Mouse (Mus musculus) heart, embryonic 11.5 days (tissue): ENCODE results near the gene Cdc14a. TPM values are rescaled to one million over a fixed set of nuclear protein-coding genes. Genes with fewer than 3 reads are reported as not detected.

Source experiments
- ATAC-seq: fragments of 200-750 bp; cut with Nextera tagmentation; replicated peaks from 2 replicates; pipeline ENCODE4 v1.8.0; 2017; ENCODE audit warnings: moderate library complexity; ENCODE audit not compliant: insufficient number of reproducible peaks, low FRiP score, low TSS enrichment
- H3K27ac ChIP-seq: fragments of 300-500 bp; sonication (generic); 2 replicates; pipeline ENCODE4 v1.5.1; 2014; ENCODE audit warnings: mild to moderate bottlenecking, low read depth, low read length
- H3K27me3 ChIP-seq: fragments of 300-500 bp; sonication (generic); 2 replicates; pipeline ENCODE4 v1.6.1; 2014; ENCODE audit warnings: mild to moderate bottlenecking, low read length, mixed read lengths; ENCODE audit not compliant: control insufficient read depth, insufficient read depth
- H3K36me3 ChIP-seq: fragments of 300-500 bp; sonication (generic); 2 replicates; pipeline ENCODE4 v1.6.1; 2014; ENCODE audit warnings: mild to moderate bottlenecking, low read length, moderate library complexity, mixed read lengths; ENCODE audit not compliant: control insufficient read depth, insufficient read depth
- H3K4me1 ChIP-seq: fragments of 300-500 bp; sonication (generic); 2 replicates; pipeline ENCODE4 v1.6.1; 2014; ENCODE audit warnings: low read length; ENCODE audit not compliant: control insufficient read depth, insufficient read depth
- H3K4me2 ChIP-seq: fragments of 300-500 bp; sonication (generic); 2 replicates; pipeline ENCODE4 v1.6.1; 2014; ENCODE audit warnings: mild to moderate bottlenecking, moderate library complexity
- H3K4me3 ChIP-seq: fragments of 300-500 bp; sonication (generic); 2 replicates; pipeline ENCODE4 v1.5.1; 2014; ENCODE audit warnings: low read depth, low read length
- H3K9ac ChIP-seq: fragments of 300-500 bp; sonication (generic); 2 replicates; pipeline ENCODE4 v1.6.1; 2014; ENCODE audit warnings: mild to moderate bottlenecking, low read depth, low read length, moderate library complexity
- H3K9me3 ChIP-seq: fragments of 300-500 bp; sonication (generic); replicated peaks from 2 replicates; pipeline ENCODE4 v1.6.1; 2016; ENCODE audit warnings: low read length; ENCODE audit not compliant: control insufficient read depth
- WGBS: fragments of 180-500 bp; shearing (Covaris S2); extraction: QIAGEN DNeasy Blood & Tissue Kit; methylation state at CpG from one replicate; pipeline ENCODE4 v1.1.7; 2014; ENCODE audit not compliant: insufficient replicate concordance; 5-methylcytosine and 5-hydroxymethylcytosine counted together
- polyA plus RNA-seq: library from polyadenylated mRNA; unstranded; fragments of >200 nt; fragmentation: Nextera tagmentation; extraction: Ambion mirVana; gene quantifications from 2 replicates; pipeline ENCODE4 v1.2.1, GENCODE M21; 2014

Gene Cdc14a
- polyA plus RNA-seq, 1 experiment from 2014 or later = 6.3 TPM

DNA sequence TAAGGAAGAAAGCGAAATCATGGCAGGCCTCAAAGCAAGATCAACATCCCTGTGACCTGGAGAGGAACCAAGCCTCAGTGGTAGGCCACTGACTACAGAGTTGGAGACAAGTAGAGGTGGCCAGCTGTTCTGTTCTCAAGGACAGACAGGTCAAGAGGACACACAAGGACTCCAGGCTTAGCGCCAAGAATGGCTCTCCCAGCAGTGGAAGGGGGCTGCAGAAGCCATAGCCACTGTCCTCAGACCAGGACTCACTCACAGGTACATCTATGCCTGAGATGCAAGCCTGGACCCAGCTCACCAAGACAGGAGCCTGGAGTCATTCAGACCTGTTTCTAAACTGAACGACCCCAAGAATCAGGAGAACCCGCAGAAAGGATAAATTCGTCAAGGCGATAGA lies 142.2 kb downstream of the Cdc14a start:
- no peak overlapping the region for H3K4me2 ChIP-seq
- no peaks in the 10 kb centered on the region for H3K27me3 ChIP-seq
- 88% methylated on average over 6 of the region's 6 CpGs for WGBS
- H3K4me1 ChIP-seq = no peaks in the 10 kb centered on the region; the same call in 1 of the 2 replicates
- no peak for ATAC-seq
- H3K4me3 ChIP-seq = no peak overlapping the region
- H3K27ac ChIP-seq = no peak overlapping the region
- no peak overlapping the region for H3K9ac ChIP-seq
- H3K36me3 ChIP-seq = no peaks in the 10 kb centered on the region
- H3K9me3 ChIP-seq = no peaks in the 10 kb centered on the region

- ATAC-seq = no peak
- no peak overlapping the region for H3K27ac ChIP-seq
- 83% methylated on average over 8 of the region's 8 CpGs for WGBS
- H3K9ac ChIP-seq = no peak overlapping the region
- no peaks in the 10 kb centered on the region for H3K27me3 ChIP-seq
- no peak overlapping the region for H3K4me2 ChIP-seq
- H3K4me3 ChIP-seq = no peak overlapping the region
- H3K4me1 ChIP-seq = no peaks in the 10 kb centered on the region; the same call in 1 of the 2 replicates
- H3K9me3 ChIP-seq = no peaks in the 10 kb centered on the region
- H3K36me3 ChIP-seq = no peaks in the 10 kb centered on the region
Measured at GRCm38 (mm10) chr3:116277146-116277545, 146.7 kb downstream of the Cdc14a start.

DNA sequence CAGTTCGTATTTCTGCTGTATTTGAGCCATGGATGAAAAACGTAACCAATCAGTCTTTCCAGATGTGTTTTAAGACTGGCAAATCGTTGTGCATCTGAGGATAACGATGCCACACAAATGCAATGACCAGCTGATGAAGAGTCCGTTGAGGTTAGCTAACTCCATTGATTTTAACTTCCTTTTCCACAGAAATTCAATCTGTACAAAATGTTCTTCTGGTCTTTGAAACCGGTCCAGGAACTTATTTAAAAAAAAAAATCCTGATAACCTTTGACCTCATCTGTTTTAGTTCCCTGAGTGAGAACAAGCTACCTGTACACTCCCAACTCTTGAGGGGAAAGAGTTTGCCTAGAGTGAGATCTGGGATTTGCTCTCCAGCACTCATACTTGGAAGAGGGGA lies 152.2 kb downstream of the Cdc14a start:
- H3K4me1 ChIP-seq = no peaks in the 10 kb centered on the region
- H3K27me3 ChIP-seq = no peaks in the 10 kb centered on the region
- H3K36me3 ChIP-seq = no peaks in the 10 kb centered on the region
- H3K9ac ChIP-seq = no peak overlapping the region
- no peak for ATAC-seq
- no peak overlapping the region for H3K4me2 ChIP-seq
- no peak overlapping the region for H3K4me3 ChIP-seq
- no peak overlapping the region for H3K27ac ChIP-seq
- no peaks in the 10 kb centered on the region for H3K9me3 ChIP-seq
- WGBS = 79% methylated on average over 6 of the region's 6 CpGs

DNA sequence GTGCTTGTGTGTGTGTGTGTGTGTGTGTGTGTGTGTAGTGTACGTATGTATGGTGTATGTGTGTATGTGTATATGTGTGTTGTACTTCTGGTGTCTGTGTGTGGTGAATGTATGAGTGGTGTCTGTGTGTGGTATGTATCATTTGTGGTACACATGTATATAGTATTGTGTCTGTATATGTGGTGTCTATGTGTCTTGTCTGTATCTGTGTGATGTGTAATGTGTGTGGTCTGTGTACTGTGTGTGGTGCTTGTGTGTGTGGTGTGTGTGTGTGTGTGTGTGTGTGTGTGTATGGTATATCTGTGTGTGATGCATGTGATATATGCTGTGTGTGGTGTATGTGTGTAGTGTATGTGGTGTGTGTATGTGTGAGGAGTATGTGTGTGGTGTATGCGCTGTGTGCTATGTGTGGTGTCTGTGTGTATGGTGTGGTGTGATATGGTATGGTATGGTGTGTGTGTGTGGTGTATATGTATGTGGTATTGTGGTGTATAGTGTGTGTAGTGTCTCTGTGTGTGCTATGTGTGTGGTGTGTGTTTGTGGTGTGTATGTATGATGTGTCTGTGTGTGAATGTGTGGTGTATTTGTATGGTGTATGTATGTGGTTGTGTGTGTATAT lies 156.7 kb downstream of the Cdc14a start:
- H3K27ac ChIP-seq = no peak overlapping the region
- H3K9ac ChIP-seq = no peak overlapping the region
- no peak for ATAC-seq
- no peak overlapping the region for H3K4me2 ChIP-seq
- no peak overlapping the region for H3K4me3 ChIP-seq
- no peaks in the 10 kb centered on the region for H3K4me1 ChIP-seq
- no peaks in the 10 kb centered on the region for H3K36me3 ChIP-seq
- H3K27me3 ChIP-seq = peaks cover 2% of the 10 kb centered on the region; the same call in 1 of the 2 replicates
- H3K9me3 ChIP-seq = no peaks in the 10 kb centered on the region
- 88% methylated on average over 2 of the region's 2 CpGs for WGBS

DNA sequence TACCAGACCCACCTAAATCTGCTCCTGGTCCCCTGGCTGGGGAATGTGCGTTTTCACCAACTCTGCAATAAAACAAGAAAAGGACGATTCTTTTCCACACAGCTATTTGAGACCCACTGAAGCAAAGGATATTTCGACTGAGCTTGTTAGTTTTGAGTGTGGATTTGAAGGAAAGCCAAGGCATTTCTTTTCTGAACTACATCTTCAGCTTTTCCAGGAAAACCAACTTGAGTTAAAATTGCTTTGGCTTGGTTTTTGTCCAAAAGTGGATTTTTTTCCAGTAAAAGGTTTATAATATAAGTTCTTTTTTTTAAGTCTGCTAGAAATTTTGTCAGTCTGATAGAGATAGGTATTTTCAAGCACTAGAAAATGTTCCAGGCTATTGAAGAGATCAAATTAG lies 157.5 kb downstream of the Cdc14a start:
- no peak for ATAC-seq
- Histone ChIP-seq H3K4me1 (no peaks in the 10 kb centered on the region), H3K9me3 (no peaks in the 10 kb centered on the region), H3K36me3 (no peaks in the 10 kb centered on the region), H3K4me2 (no peak overlapping the region), H3K9ac (no peak overlapping the region), H3K27me3 (peaks cover 2% of the 10 kb centered on the region; the same call in 1 of the 2 replicates), H3K27ac (no peak overlapping the region), H3K4me3 (no peak overlapping the region)
- 78% methylated on average over 3 of the region's 3 CpGs for WGBS

GRCm38 (mm10) chr3:116263977-116264376 lies 159.9 kb downstream of the Cdc14a start:
- H3K4me3 ChIP-seq = no peak overlapping the region
- H3K4me2 ChIP-seq = no peak overlapping the region
- no peaks in the 10 kb centered on the region for H3K4me1 ChIP-seq
- no peak overlapping the region for H3K9ac ChIP-seq
- peaks cover 2% of the 10 kb centered on the region; the same call in 1 of the 2 replicates for H3K27me3 ChIP-seq
- 84% methylated on average over 1 of the region's 1 CpGs for WGBS
- H3K27ac ChIP-seq = no peak overlapping the region
- H3K36me3 ChIP-seq = no peaks in the 10 kb centered on the region
- ATAC-seq = no peak
- no peaks in the 10 kb centered on the region for H3K9me3 ChIP-seq

DNA sequence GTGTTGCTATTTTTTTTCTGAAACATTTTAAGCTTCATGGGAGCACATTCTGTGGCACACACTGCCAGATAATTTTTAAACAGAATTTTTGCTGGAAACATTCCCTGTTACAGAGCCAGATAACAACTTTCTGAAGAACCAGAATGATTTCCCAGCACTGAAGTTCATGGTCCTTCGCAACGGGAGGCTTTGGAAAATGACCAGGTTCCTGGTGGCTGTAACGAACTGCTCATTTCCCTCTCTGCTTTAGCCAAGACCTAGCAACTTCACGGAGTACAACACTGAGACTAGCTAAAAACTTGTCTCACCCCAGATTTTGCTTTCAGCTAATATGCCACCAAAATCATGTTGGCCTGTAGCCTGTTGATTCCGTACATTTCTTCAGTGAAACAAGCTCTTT lies 160.8 kb downstream of the Cdc14a start:
- no peak for ATAC-seq
- Histone ChIP-seq H3K4me3 (no peak overlapping the region), H3K9me3 (no peaks in the 10 kb centered on the region), H3K36me3 (no peaks in the 10 kb centered on the region), H3K4me2 (no peak overlapping the region), H3K27ac (no peak overlapping the region), H3K4me1 (no peaks in the 10 kb centered on the region), H3K27me3 (peaks cover 2% of the 10 kb centered on the region; the same call in 1 of the 2 replicates), H3K9ac (no peak overlapping the region)
- WGBS = 89% methylated on average over 5 of the region's 5 CpGs

GRCm38 (mm10) chr3:116256104-116256503 lies 167.7 kb downstream of the Cdc14a start:
- no peak overlapping the region for H3K27ac ChIP-seq
- no peak for ATAC-seq
- H3K36me3 ChIP-seq = no peaks in the 10 kb centered on the region

GRCm38 (mm10) chr3:116253077-116253531 lies 170.7 kb downstream of the Cdc14a start, which contains the start of gene Gpr88:
Gene Gpr88, minus strand, starts transcription at chr3:116253503.
- Histone ChIP-seq H3K4me2 (peak within 1 kb of the TSS; percentile 99), H3K9ac (peak within 1 kb of the TSS; percentile 59; the same call in 1 of the 2 replicates), H3K4me3 (peak within 1 kb of the TSS; percentile 58), H3K36me3 (no peaks in the 10 kb centered on the region), H3K27me3 (peaks cover 51% of the 10 kb centered on the region), H3K9me3 (no peaks in the 10 kb centered on the region), H3K4me1 (peaks cover 13% of the 10 kb centered on the region), H3K27ac (no peak within 1 kb of the TSS)
- WGBS = 4% methylated on average over 9 of the region's 9 CpGs
- peak; percentile 53 for ATAC-seq

More at GRCm38 (mm10) chr3:116256104-116256503, 167.7 kb downstream of the Cdc14a start:
- Histone ChIP-seq H3K4me3 (no peak overlapping the region), H3K4me1 (peaks cover 13% of the 10 kb centered on the region), H3K27me3 (peaks cover 42% of the 10 kb centered on the region), H3K9me3 (no peaks in the 10 kb centered on the region), H3K9ac (no peak overlapping the region), H3K4me2 (no peak overlapping the region)
- 63% methylated on average over 5 of the region's 5 CpGs for WGBS
